Mouse (Mus musculus) v-Abl transformed pro-B cells (cell line): ENCODE data around the gene Sppl2b.

Source experiments
- in situ Hi-C, 2 experiments: fragments of 400-800 bp; cut with MboI; formaldehyde crosslinking; loops; one replicate each; pipeline ENCODE4 v1.15.1; 2025; ENCODE audit not compliant: unreplicated experiment in 2 of 2

Sppl2b gene

GRCm38 (mm10) chr10:80895100-80895499, 40.0 kb downstream of the Sppl2b start:
- in situ Hi-C loops, result loop anchor here in 1 of 2 experiments (25.0 kb wide), 1 partner anchor 333 kb away; the partner anchor contains the start of gene Rexo1

GRCm38 (mm10) chr10:80895697-80896096, 40.6 kb downstream of the Sppl2b start:
- in situ Hi-C loops, result loop anchor here in 1 of 2 experiments (25.0 kb wide), 1 partner anchor 333 kb away; the partner anchor contains the start of gene Rexo1

- in situ Hi-C loops, result loop anchor here in 1 of 2 experiments (25.0 kb wide), 1 partner anchor 335 kb away; the partner anchor contains the start of gene Rexo1
Observed at GRCm38 (mm10) chr10:80896581-80897485, 41.8 kb downstream of the Sppl2b start.

GRCm38 (mm10) chr10:80897861-80898510, 42.9 kb downstream of the Sppl2b start:
- in situ Hi-C loops, result loop anchor here in 1 of 2 experiments (25.0 kb wide), 1 partner anchor 336 kb away; the partner anchor contains the start of gene Rexo1

- in situ Hi-C loops, result loop anchor here in 1 of 2 experiments (25.0 kb wide), 1 partner anchor 337 kb away; the partner anchor contains the start of gene Rexo1
Observed at GRCm38 (mm10) chr10:80899074-80899473, 44.0 kb downstream of the Sppl2b start.

- in situ Hi-C loops, result loop anchor here in 1 of 2 experiments (25.0 kb wide), 1 partner anchor 337 kb away; the partner anchor contains the start of gene Rexo1
Observed at GRCm38 (mm10) chr10:80899591-80900317, 44.7 kb downstream of the Sppl2b start.

GRCm38 (mm10) chr10:80900318-80901247, 45.5 kb downstream of the Sppl2b start, which contains the start of gene Timm13:
Gene Timm13 (minus strand): TSS chr10:80900969.
- in situ Hi-C loops, result no loop called here

GRCm38 (mm10) chr10:80901409-80902272, 46.6 kb downstream of the Sppl2b start:
- in situ Hi-C loops, result no loop called here

GRCm38 (mm10) chr10:80902273-80902940, 47.3 kb downstream of the Sppl2b start:
- in situ Hi-C loops, result no loop called here

- in situ Hi-C loops, result no loop called here
Observed at GRCm38 (mm10) chr10:80903282-80903681, 48.2 kb downstream of the Sppl2b start.

GRCm38 (mm10) chr10:80904004-80904693, 49.1 kb downstream of the Sppl2b start:
- in situ Hi-C loops, result no loop called here

- in situ Hi-C loops, result no loop called here
Observed at GRCm38 (mm10) chr10:80904709-80905108, 49.6 kb downstream of the Sppl2b start.

- in situ Hi-C loops, result no loop called here
Observed at GRCm38 (mm10) chr10:80909375-80910162, 54.5 kb downstream of the Sppl2b start.

GRCm38 (mm10) chr10:80911354-80911753, 56.3 kb downstream of the Sppl2b start:
- in situ Hi-C loops, result no loop called here

GRCm38 (mm10) chr10:80911891-80912290, 56.8 kb downstream of the Sppl2b start:
- in situ Hi-C loops, result no loop called here

GRCm38 (mm10) chr10:80913364-80914011, 58.4 kb downstream of the Sppl2b start:
- in situ Hi-C loops, result no loop called here
